Mouse (Mus musculus) myocyte (in vitro differentiated cells): ENCODE measurements around the gene Sec14l1.

Experiments
- E2F4 ChIP-seq: IDR thresholded peaks from one replicate; pipeline ENCODE4 v1.6.1; 2011; ENCODE audit warnings: mild to moderate bottlenecking, control low read depth, moderate library complexity; ENCODE audit not compliant: insufficient read depth
- MYOD1 ChIP-seq, 3 experiments: IDR thresholded peaks; one replicate each; pipeline ENCODE4 v1.6.1; 2011; ENCODE audit warnings: control low read depth in 2 of 3, low read depth in 2 of 3, mild to moderate bottlenecking in 2 of 3, moderate library complexity in 1 of 3; ENCODE audit not compliant: insufficient read length in 2 of 3, control insufficient read depth in 1 of 3
- POLR2A ChIP-seq: IDR thresholded peaks from one replicate; pipeline ENCODE4 v1.6.1; 2011; ENCODE audit warnings: low read depth, mild to moderate bottlenecking, control low read depth, moderate library complexity; ENCODE audit not compliant: insufficient read length
- USF1 ChIP-seq: IDR thresholded peaks from one replicate; pipeline ENCODE4 v1.6.1; 2011; ENCODE audit warnings: low read depth, mild to moderate bottlenecking, control low read depth, moderate library complexity

DNA sequence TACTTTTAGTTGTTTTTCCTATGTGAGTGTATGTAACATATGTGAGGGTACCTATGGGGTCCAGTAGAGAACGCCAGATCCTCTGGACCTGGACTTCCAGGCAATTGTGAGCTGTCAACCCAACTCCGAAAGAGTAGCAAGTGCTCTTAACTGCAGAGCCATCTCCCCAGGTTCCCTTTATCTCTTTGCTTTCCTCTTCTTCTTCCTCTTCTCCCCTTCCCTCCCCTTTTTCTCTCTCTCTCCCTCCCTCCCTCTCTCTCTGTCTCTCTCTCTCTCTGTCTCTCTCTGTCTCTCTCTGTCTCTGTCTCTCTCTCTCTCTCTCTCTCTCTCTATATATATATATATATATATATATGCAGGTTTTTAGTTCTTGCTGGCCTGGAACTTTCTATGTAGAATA, 7.1 kb upstream of the Sec14l1 start:
- no peak for TF ChIP-seq POLR2A
- no peak for TF ChIP-seq E2F4
- no peak for TF ChIP-seq MYOD1 (IDR thresholded peaks at IDR 0.05; ENCODE audit: control insufficient read depth in 1 of 3, insufficient read length in 2 of 3, low read depth in 2 of 3)
- no peak for TF ChIP-seq USF1
